Mouse (Mus musculus) 3134 (cell line): Measurements from ENCODE around the gene Sap18b.

ENCODE experiments used
- DNase-seq: peaks from one replicate; pipeline ENCODE4 v3.0.0-alpha.2; 2011; ENCODE audit warnings: low spot score; ENCODE audit not compliant: insufficient read length; ENCODE audit errors: extremely low read depth

Sap18b gene

GRCm38 (mm10) chr8:95871690-95872089 is 46.5 kb downstream of the Sap18b start:
- DNase-seq, result no peak

GRCm38 (mm10) chr8:95875270-95875669 is 50.1 kb downstream of the Sap18b start:
- DNase-seq, result no peak
